Mouse (Mus musculus) CH12F3 (cell line): Measurements from ENCODE around the gene Tbcd.

Source experiments
- in situ Hi-C: fragments of 300-500 bp; cut with MboI; formaldehyde crosslinking; loops from 2 replicates; pipeline ENCODE4 v1.14.3; 2020; ENCODE audit warnings: low sequenced_read_pairs

Tbcd gene

DNA sequence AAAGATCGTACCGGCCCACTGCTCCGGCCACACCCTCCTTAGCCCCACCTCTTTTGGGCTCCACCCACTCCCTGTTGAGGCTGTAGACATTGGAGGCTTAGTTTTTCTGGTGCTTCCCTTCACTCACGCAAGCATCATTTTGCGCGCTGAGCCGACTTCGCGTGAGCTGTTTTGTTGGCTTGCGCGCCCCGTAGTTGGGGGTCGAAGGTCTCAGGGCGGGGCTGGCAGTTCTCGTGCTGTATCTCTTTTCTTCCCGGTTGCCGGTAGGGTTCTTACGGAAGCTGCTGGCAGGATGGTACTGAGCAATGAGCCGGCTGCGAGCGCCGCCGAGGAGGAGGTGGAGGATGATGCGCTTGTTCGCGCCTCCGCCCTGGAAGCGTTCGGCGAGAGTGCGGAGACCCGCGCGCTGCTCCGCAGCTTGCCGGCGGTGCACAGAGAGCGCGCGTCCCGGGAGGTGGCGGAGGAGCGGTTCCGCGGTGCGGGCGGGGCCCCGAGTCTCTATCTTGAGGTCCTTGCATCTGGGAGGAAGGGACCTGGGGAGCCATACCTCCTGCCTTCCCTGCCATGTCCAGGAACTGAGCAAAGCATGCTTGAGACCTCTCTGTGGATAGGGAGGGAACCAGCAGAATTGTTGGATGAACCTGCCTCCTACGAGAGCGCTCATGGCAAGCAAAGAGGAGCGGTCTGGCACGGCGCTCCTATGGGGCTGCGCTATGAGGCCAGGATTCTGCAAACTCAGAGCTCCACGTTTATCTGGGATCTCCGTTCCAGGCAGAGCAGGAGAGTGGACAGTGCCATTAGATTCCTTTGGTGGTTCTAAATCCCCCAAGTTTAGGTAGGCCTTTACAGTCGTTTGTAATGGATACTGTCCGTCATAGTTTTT lies at the start of gene Tbcd:
Gene Tbcd, plus strand, starts transcription at position 197 of the 883 bp plus-strand sequence.
- in situ Hi-C loops: no loop called here

DNA sequence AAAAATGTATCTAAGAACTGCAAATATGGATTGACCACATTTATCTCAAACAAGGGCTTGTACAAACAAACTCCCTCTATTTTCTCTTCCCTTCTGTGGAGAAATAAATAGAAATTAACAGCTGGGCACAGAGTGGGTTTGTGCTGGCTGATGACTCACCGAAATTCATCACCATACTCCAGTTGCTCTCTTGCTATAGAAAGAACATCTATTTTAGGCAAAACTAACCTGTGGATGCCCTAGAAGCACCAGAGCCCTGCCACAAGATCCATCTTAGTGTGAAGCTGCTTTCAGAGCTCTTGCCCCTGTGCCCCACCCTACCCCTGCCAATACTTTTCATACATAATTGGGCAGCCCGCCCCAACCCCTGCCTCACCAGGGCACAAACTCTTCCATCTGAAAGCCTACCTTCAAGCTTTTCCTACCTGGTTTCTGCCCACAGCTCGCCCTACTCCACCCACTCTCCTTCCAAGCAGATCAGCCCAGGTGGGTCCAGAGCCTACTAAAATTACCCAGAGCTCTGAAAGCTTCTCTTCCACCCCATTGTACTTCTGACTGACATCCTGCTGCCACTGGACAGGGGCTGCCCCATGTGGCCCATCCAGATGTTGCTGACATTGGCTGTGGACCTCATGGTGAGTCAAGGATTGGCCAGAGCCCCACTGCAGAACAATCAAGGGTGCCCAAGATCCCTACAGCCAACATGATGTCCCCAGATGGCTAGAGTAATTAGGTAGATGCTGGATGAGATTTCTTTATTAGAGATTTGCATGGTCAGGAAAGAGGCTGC lies 44.2 kb upstream of the Tbcd start:
- in situ Hi-C loops: no loop called here

DNA sequence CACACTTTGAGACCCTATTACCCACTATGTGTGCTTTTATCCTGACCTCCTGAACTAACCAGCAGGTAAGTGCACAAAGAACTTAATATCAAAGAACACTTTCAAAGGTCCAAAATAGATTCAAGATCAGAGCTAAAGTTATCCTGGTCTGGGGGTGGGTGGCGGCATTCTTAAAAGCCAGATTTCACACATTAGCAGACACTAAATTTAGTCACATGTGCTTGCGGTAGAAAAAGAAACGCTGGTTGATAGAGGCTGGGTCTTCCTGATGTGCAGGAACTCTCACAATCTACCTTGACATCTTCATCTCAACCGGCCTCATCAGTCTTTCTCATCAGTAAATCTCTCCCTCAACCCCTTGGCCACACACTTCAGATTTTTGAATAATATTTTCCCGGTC lies 37.0 kb upstream of the Tbcd start:
- in situ Hi-C loops: no loop called here

DNA sequence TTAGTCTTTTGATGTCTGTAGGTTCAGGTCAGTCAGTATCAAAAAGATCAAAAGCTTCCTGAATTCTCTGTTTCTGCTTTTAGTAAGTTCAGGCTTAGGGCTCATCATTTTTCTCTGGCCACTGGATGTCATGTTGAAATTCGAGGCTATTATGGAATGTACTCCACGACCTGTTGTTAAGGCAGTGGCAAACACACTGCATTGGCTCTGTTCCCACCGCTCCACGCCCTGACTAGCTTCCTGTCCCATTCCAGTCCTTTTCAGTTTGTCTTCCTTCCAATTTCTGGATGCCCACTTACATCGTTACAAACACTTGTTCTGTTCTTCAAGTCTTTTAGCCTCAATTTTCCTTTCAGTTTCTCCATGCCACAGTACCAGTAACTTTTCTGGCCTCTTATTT lies 36.4 kb upstream of the Tbcd start:
- in situ Hi-C loops: no loop called here

DNA sequence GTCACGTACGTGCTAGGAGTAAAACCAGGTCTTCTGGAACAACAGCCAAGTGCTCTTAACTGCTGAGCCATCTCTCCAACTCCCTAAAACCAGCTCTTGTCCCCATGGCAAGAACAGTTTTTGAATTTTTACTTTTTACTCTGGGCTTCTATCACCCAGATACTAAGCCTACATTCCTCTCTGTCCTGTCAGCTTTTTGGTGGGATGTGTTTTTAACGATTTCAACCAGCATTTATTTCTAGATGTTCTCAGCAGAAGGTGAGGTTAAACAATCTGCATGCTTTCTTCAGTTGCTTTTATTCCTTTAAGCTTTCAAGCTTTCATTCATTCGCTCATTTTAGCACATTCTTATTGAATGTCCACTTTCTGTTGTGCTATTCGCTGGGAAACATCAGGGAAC lies 33.8 kb upstream of the Tbcd start:
- in situ Hi-C loops: no loop called here

DNA sequence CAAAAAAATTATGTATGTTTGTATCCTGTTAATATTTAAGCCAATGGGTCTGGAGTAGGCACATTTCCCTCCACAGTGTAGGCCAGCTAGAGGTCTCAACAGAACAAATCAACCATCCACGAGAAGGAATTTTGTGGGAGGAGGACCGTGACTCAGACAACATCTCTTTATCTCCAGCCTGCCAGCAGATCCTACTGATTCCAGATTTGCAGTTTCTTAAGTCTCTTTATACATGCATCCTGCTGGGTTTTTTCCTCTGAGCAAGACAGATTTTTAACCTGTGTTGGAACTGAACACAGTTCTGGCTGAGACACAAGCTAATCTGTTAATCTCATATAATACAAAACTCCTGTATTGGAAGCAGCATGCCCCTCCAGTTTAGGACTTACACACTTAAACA lies 32.8 kb upstream of the Tbcd start:
- in situ Hi-C loops: no loop called here

DNA sequence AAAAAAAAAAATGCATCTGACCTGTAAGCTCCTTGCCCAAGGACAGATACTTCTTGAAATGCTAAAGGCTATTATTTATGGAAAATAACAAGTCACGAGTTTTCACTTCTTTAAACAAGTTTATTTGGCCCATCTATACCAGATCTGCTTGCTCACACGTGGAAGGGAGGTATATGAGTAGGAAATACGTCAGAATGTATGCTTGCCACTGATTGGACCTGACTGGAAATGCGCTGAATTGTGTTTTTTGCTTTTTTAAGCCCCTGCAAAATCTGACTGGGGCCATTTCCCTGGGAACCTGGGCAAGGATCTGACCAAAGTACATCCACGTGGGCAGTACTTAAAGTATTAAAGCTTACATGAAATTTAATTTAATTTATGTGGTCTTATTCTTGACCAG lies 31.4 kb upstream of the Tbcd start:
- in situ Hi-C loops: no loop called here

DNA sequence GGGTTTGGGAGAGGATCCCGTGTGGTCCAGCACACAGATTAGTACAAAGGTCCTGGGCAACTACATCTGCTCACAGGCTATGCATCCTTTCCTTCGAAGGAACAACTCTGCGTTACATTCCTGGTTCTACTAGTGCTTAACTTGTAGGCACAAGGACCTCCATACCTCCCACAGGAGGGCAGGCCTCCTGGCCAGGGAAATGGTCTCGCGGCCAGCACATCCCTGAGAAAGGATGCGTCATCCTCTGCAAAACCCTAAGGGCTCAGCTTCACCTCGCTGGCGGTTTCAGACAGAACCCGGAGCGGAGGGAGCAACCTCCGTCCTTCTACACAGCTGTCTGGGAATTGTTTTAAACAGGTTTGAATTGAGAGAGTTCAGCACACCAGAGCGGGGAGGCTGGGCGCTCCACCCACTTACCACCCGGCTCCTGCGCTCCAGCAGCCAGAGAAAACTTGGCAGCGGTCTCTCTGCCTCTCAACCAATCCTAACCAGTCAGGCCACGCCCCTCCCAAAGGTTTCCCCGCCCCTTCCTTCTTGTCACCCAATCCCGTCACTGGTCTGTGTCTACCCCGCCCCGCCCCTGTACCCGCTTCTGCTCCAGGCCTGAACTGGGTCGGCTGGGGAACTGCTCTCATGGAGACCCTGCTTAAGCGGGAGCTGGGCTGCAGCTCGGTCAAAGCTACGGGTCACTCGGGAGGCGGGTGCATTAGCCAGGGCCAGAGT lies 30.8 kb upstream of the Tbcd start, which contains the start of gene Fn3krp:
Gene Fn3krp, plus strand, starts transcription at position 572 of the 723 bp plus-strand sequence.
- in situ Hi-C loops: no loop called here

DNA sequence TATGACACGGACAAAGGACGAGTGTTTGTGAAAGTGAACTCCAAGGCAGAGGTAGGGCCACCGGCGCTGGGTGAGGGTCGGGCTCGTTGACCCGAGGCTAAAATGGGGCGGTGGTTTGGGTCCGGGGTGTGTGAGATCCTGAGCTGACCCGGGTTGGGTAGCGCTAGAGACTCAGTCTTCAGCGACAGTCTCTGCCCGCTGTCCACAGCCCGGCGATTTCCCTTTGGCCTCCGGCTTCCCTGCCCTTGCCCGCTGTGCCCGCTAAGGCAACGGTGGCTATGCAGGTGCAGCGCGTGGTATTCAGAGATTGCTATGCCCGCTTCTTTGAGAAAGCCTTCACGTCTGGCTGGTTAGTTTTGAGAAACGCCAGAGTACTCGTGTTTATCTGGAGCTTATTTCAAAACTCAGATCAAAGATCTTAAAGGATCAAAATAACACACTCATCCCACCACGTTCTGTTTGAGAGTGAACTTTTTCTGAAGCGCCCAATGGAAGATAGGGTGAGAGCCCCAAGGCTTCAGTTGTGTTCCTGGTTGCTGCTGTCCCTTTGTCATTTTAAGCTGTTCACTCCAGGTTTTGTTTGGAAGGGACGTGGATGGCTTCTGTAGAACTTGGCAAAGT lies 30.1 kb upstream of the Tbcd start:
- in situ Hi-C loops: no loop called here

DNA sequence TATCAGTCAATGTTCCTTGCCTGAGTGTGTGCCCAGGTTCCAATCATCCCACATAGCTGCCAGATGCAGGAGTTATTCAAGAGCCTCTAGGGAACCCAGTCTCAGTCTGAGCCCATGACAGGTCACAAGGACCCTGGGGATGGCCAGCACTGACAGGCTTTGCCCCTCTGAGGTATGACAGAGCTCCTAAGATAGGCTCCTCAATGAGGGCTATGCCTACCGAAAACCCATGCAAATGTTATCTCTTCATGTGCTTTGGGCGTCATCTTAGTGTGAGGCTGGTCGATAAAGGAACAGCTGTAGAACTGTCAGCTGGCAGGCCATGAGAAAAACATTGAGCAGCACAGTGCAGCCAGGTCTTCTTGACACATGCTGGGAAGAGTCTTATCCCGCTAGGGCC lies 18.4 kb upstream of the Tbcd start:
- in situ Hi-C loops: no loop called here

DNA sequence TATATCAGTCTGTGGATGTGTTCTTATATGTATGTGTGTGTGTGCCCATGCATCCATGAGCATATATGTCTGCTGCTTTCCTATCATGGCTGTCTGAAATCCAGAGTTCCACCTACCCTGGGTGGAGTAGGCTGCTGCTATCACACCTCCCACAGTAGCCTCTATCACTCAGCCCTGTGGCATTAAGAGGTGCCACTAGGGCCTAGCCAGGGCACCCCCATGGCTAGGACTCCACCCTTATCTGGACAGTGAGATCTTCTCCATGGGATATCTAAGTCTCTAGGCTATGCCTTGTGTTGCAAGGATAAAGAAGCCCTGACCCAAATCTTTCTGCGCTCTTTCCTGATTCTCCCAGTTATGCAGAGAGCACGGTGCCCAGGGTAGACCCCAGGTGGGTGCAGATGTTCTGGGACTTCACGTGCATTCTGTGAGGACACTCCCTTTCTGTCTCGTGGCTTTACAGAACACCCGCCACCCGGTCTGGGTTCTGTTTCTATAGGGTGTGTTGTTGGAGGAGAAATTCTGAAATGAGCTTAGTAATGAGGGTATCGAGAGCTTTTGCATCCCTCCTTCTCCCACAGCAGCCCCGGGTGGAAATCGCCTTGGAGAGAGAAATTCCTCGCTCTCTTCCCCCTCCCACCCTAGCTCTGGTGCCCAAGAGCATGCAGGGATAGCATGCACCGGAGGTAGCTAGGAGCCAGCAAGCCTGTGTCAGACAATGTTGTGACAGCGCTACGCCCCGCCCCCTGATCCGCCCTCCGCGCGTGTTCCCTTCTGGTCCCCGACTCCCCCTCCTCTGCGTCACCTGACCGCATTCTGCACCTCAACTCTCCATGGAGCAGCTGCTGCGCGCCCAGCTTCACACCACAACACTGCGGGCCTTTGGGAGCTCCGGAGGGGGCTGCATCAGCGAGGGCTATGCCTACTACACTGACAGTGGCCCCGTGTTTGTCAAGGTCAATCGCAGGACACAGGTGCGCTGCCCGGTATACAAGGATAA lies 17.3 kb upstream of the Tbcd start, which contains the start of gene Fn3k:
Gene Fn3k, plus strand, starts transcription at position 758 of the 1,000 bp plus-strand sequence.
- in situ Hi-C loops: no loop called here

DNA sequence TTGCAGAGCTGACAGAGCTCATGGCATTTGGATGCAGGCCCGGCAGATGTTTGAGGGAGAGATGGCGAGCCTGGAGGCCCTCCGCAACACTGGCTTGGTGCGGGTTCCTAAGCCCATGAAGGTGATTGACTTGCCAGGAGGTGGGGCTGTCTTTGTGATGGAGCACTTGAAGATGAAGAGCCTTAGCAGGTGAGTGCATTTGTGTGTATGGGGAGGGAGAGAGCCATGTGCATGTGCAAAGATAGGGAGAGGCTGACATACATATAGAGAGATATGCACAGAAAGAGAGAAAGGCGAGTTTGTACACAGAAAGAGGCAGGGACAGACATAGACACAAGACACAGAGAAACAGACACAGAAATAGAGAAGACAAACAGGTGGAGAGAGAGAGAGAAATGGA lies 14.5 kb upstream of the Tbcd start:
- in situ Hi-C loops: no loop called here

DNA sequence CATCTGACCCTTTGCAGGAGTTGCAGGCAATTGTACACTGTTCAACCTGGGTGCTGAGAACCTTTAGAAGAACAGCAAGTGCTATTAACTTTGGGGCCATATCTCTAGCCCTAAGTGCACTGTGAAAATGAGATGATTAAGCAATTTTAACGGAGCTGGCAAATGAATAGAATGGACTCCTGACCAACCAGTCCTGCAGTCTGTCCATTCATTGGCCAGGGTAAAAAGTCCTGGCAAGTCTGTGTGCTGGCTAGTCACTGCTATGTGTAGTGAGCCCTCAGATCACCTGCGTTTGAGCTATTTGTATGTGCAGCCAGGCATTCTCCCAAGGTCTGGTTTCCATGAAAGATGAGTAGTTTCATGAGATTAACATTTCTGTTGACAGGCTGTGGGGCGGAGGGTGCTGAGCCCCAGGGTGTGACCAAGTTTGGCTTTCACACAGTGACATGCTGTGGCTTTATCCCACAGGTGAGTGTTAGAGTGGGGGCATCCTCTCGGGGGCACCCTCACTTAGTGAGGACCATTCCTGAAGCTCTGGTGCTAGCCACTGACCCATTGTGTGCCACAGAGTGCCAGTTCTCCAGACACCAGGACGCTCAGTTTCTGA lies 12.0 kb upstream of the Tbcd start:
- in situ Hi-C loops: no loop called here

DNA sequence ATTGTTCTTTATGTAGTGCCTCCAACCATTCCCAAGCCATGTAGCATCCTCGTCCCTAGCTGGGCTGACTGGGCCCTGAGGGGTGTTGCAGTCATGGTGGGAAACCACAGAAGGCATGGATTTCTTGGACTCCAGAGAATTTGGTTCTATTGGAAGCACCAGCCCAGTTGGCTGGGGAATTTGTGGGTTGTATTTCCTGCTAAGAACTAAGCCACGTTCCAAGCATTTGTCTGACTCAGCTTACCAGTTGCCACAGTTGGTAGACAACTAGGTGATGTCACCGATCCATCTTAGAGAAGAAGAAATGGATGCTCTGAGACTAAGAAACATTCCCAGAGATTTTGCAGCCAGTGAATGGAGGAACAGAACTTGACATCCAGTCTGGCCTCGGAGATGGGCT lies 10.1 kb upstream of the Tbcd start:
- in situ Hi-C loops: no loop called here

DNA sequence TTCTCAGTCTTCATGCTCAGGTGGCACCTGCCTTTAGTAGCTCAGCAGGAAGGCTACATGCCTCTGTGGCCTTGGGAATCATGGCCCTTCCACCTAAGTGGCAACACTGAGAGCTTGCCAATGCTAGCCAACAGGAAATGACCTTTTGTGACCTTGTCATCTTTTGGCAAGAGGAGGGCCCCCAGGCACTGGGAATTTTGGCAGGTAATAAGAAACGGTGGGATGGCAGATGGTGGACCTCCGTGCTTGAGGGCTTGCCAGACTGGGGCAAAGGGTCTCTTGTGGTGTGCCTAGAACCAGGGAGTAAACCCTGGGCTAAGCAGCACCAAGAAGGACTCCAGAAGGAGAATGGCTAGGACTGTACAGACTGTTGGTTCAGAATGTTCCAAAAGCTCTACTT lies 9.7 kb upstream of the Tbcd start:
- in situ Hi-C loops: no loop called here

DNA sequence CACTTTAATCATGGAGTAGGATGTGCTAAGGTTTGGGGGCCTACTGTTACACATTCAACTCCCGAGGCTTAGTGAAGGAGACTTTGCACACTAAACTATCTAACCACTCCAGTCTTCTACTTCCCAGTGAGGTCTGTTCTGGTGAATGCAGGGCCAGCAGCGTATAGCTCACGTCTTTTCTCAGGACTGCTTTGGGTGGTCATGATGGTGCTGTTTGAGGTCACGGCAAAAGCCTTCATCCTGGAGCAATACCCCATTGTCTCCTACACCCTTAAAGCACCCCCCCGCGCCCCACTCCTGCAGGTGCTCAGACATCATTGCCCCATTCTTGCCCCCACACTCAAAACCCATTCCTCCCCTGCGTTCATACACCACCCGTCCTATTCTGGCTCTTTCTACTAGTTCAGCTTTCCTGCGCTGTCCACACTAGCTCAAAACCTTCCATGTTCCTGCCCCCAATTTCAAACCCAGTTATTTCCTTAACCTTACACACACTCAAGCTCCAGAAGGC lies 478 bp upstream of the Tbcd start:
- in situ Hi-C loops: no loop called here

DNA sequence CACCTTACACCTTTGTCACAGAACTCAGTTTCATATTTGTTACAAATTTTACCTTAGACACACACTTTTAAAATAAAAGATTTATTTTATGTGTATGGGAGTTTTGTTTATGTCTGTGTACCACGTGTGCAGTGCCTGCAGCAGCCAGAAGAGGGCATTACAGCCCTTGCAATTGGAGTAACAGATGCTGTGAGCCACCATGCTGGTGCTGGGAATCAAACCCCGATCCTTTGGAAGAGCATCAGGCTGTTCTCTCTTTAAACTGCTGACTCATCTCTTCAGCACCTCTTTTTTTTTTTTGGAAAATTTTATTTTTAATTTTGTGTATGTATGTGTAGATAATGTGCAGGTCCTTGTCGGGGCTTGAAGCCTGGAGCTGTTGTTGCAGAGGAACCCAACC lies 6.1 kb downstream of the Tbcd start:
- in situ Hi-C loops: no loop called here

DNA sequence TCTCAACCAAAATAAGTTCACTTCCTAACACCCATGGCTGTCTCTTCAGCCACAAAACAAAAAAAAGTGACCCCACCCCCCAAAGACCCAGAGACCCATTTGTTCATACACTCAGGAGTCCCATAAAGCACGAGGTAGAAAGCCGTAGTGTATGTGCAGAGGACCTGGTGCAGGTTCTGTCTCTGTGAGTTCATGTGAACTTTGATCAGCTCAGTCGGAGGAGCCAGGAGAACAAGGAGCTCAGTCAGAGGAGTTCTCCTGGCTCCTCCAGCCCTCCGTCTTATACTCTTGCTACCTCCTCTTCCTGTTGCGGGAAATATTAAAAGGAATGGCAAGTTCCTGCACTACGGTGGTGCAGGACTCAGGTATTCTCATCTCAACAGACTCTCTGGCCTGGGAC lies 15.7 kb downstream of the Tbcd start:
- in situ Hi-C loops: no loop called here

DNA sequence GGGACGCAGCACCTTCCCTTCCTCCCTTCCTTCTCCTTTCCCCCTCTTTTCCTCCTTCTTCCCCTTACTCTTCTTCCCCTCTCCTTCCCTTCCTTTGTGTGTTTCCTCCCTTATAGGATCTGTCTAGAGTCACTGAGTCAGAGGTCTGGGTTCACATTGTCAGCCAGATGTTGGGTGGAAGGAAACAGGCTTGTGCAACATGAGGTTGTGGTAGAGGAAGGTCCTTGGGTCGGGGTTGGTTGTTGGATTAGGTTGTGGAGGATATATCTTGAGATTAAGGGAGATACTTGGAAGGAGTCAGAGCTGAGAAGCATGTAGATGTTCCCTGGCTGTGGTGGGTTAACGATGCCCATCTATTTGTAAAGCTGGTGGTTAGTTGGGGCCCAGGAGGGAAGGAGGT lies 23.1 kb downstream of the Tbcd start:
- in situ Hi-C loops: no loop called here
